Mouse (Mus musculus) NIH3T3 (cell line): ENCODE results near the gene Exd2.

Source experiments
- DNase-seq: peaks from one replicate; pipeline ENCODE4 v3.0.0-alpha.2; 2012; ENCODE audit warnings: low read depth

Gene Exd2

DNA sequence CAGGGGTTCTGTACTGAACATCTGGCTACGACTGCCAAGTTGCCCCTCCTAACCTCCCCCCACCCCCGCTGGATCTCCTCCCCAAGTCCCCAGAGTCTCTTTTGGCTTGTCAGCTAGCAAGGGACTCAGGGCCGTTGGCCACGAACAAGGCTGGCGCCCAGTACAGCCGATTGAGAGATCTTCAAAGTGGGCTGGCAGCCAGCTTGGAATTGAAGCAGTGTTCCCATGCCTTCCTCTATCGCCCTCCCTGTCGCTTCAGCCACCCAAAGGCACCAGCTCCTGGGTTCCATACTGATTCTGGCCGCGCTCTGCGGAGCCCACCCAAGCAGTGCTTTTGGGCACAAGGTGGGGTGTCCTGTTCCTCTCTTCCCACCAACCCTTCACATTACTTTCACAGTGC is 86.8 kb downstream of the Exd2 start:
- DNase-seq, result no peak
